Mouse (Mus musculus) heart, postnatal 0 days (tissue): ENCODE measurements around the gene Gnat1. TPM values are rescaled to one million over a fixed set of nuclear protein-coding genes. Genes with fewer than 3 reads are reported as not detected.

Experiments
- ATAC-seq: fragments of 200-750 bp; cut with Nextera tagmentation; 2 replicates; pipeline ENCODE4 v1.8.0; 2017; ENCODE audit warnings: low read depth, moderate number of reproducible peaks, moderate library complexity; ENCODE audit not compliant: insufficient read depth
- DNase-seq: peaks from one replicate; pipeline ENCODE4 v3.0.0-alpha.2; 2016; ENCODE audit warnings: low spot score
- H3K27ac ChIP-seq: fragments of 300-500 bp; sonication (generic); 2 replicates; pipeline ENCODE4 v1.5.1; 2014; ENCODE audit warnings: low read depth, mild to moderate bottlenecking
- H3K27me3 ChIP-seq: fragments of 300-500 bp; sonication (generic); 2 replicates; pipeline ENCODE4 v1.6.1; 2014; ENCODE audit warnings: low read length, mixed read lengths; ENCODE audit not compliant: control insufficient read depth, insufficient read depth
- H3K36me3 ChIP-seq: fragments of 300-500 bp; sonication (generic); replicated peaks from 2 replicates; pipeline ENCODE4 v1.6.1; 2014; ENCODE audit warnings: low read length, mixed read lengths; ENCODE audit not compliant: control insufficient read depth, insufficient read depth
- H3K4me1 ChIP-seq: fragments of 300-500 bp; sonication (generic); 2 replicates; pipeline ENCODE4 v1.6.1; 2014; ENCODE audit warnings: antibody characterized with exemption; ENCODE audit not compliant: control insufficient read depth, insufficient read depth
- H3K4me2 ChIP-seq: fragments of 300-500 bp; sonication (generic); 2 replicates; pipeline ENCODE4 v1.6.1; 2014; ENCODE audit warnings: low read depth, mild to moderate bottlenecking, low read length, moderate library complexity
- H3K4me3 ChIP-seq: fragments of 300-500 bp; sonication (generic); 2 replicates; pipeline ENCODE4 v1.5.1; 2014; ENCODE audit warnings: low read depth, low read length
- H3K9ac ChIP-seq: fragments of 300-500 bp; sonication (generic); replicated peaks from 2 replicates; pipeline ENCODE4 v1.6.1; 2014; ENCODE audit warnings: low read depth, low read length, mixed read lengths
- H3K9me3 ChIP-seq: fragments of 300-500 bp; sonication (generic); replicated peaks from 2 replicates; pipeline ENCODE4 v1.6.1; 2016; ENCODE audit warnings: low read length; ENCODE audit not compliant: control insufficient read depth
- CTCF ChIP-seq: IDR thresholded peaks from 2 replicates; pipeline ENCODE4 v1.5.1; 2016; ENCODE audit warnings: antibody characterized with exemption, control low read depth, low read depth
- EP300 ChIP-seq: IDR thresholded peaks from 2 replicates; pipeline ENCODE4 v1.6.1; 2016; ENCODE audit warnings: antibody characterized with exemption, low read depth
- WGBS: fragments of 180-500 bp; shearing (Covaris S2); extraction: QIAGEN DNeasy Blood & Tissue Kit; methylation state at CpG from one replicate; pipeline ENCODE4 v1.1.7; 2014; 5-methylcytosine and 5-hydroxymethylcytosine counted together
- polyA plus RNA-seq: library from polyadenylated mRNA; unstranded; fragments of >200 nt; fragmentation: Nextera tagmentation; extraction: Ambion mirVana; gene quantifications from 2 replicates; pipeline ENCODE4 v1.2.1, GENCODE M21; 2015
- total RNA-seq: library from RNA; depleted of rRNA; stranded (reverse); fragments of >200 nt; gene quantifications from 2 replicates; pipeline ENCODE4 v1.2.3, GENCODE M21; 2014; ENCODE audit warnings: low replicate concordance

Gene Gnat1
- total and polyA plus RNA-seq, 2 experiments from 2014 or later, result 0.25 TPM; not detected in 1

DNA sequence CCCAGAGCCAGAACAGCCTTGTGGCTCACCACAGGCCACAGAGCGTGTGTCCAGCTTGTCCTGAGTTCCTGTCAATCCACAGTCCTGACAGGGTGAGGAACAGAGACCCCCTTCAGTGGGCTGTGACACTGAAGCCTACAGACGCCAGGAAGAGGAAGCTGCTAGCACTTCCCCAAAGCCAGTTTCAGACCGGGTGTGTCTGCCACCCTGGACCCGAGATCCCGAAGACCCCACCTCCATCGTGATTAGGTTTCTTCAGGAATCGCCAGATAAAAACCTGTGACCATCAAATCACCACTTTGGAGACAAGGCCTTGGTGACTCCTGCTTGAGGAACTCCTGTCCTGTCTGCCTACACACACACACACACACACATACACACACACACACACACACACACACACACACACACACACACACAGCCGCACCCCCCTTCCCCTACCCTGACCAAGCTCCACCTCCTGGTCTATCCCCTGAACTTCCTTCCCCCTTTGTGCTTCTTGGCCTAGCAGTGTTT is 39.2 kb downstream of the Gnat1 start:
- H3K4me3 ChIP-seq, result no peak overlapping the region
- H3K4me1 ChIP-seq, result no peaks in the 10 kb centered on the region
- no peak overlapping the region for H3K4me2 ChIP-seq
- DNase-seq (no peak), ATAC-seq (no peak)
- H3K27ac ChIP-seq, result 0 out of 2 replicates have a peak overlapping the region, but pooled peaks have one; percentile 28
- H3K36me3 ChIP-seq, result no peaks in the 10 kb centered on the region
- TF ChIP-seq EP300, result no peak
- TF ChIP-seq CTCF, result no peak
- 31% methylated on average over 8 of the region's 8 CpGs for WGBS
- no peaks in the 10 kb centered on the region for H3K27me3 ChIP-seq
- 0 out of 2 replicates have a peak overlapping the region, but pooled peaks have one; percentile 4 for H3K9ac ChIP-seq
- H3K9me3 ChIP-seq, result no peaks in the 10 kb centered on the region

DNA sequence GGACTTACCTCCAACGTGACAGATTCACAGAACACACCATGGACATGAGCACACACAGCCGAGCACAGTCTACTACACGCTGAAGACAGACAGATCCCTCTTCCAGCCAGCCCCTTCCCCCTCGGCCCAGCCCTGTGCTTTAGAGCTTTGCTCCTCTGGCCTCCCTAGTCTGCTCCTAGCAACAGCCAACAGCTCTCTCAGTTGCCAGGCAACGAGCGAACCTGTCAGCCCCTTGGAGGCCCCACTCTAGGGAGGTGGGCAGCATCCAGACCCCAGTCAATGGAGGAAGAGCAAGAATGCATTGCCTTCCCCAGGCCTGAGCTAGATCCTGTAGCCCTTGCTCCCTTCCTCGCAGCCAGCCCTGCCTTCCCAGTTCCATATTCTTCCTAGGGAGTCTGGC is 42.4 kb downstream of the Gnat1 start:
- Histone ChIP-seq H3K9me3 (no peaks in the 10 kb centered on the region), H3K27ac (no peak overlapping the region), H3K9ac (no peak overlapping the region), H3K36me3 (0 out of 2 replicates have a peak, but pooled peaks cover 4% of the 10 kb centered on the region), H3K4me2 (no peak overlapping the region), H3K4me3 (no peak overlapping the region), H3K4me1 (peaks cover 8% of the 10 kb centered on the region; the same call in 1 of the 2 replicates), H3K27me3 (no peaks in the 10 kb centered on the region)
- WGBS, result 45% methylated on average over 7 of the region's 7 CpGs
- TF ChIP-seq CTCF, result no peak
- no peak for TF ChIP-seq EP300
- ATAC-seq (no peak), DNase-seq (no peak)

DNA sequence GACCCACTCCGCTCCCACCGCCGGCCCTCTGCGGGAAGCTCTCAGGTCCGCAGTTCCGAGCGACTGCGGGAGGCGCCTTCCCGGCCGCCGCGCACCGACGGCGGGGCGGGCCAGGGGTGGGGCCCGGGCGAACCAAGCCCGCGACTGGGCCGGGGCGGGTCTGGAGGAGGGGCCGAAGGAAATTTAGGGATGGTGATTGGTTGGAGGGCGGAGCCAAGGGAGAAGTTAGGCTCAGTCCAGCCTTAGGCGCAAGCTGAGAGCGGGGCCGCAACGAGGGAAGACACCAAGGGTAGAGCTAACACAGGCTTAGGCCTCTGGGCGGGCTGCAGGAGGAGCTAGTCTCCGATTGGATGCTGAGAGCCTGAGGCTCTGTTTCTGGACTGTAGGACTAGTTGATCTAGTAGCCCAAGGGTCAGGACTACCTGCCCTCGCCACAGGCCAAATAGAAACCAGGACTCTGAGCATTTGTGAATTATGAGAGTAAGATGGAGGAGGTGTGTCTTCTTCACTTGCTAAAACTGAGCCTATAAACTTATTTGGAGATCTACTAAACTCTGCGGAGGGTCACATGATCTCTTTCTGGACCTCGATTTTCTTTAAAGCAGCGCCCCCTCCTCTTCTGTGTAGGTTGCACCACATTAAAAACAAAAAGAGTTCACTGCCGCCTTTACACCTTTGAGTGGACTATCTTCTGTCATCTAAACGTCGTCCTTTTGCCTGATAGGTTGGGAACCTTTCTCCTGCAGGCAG is 44.1 kb downstream of the Gnat1 start, which contains the start of gene Gnai2:
Gene Gnai2 (minus strand): TSS at position 89 of the 750 bp plus-strand sequence.
- Histone ChIP-seq H3K4me3 (peak within 1 kb of the TSS; percentile 85), H3K4me1 (peaks cover 19% of the 10 kb centered on the region), H3K4me2 (peak within 1 kb of the TSS; percentile 80), H3K27me3 (no peaks in the 10 kb centered on the region), H3K27ac (peak within 1 kb of the TSS; percentile 94), H3K9ac (peak within 1 kb of the TSS; percentile 89), H3K9me3 (no peaks in the 10 kb centered on the region), H3K36me3 (0 out of 2 replicates have a peak, but pooled peaks cover 6% of the 10 kb centered on the region)
- WGBS, result 4% methylated on average over 38 of the region's 38 CpGs
- no peak for TF ChIP-seq CTCF
- no peak for TF ChIP-seq EP300
- DNase-seq (peak; percentile 99), ATAC-seq (peak; percentile 93)

DNA sequence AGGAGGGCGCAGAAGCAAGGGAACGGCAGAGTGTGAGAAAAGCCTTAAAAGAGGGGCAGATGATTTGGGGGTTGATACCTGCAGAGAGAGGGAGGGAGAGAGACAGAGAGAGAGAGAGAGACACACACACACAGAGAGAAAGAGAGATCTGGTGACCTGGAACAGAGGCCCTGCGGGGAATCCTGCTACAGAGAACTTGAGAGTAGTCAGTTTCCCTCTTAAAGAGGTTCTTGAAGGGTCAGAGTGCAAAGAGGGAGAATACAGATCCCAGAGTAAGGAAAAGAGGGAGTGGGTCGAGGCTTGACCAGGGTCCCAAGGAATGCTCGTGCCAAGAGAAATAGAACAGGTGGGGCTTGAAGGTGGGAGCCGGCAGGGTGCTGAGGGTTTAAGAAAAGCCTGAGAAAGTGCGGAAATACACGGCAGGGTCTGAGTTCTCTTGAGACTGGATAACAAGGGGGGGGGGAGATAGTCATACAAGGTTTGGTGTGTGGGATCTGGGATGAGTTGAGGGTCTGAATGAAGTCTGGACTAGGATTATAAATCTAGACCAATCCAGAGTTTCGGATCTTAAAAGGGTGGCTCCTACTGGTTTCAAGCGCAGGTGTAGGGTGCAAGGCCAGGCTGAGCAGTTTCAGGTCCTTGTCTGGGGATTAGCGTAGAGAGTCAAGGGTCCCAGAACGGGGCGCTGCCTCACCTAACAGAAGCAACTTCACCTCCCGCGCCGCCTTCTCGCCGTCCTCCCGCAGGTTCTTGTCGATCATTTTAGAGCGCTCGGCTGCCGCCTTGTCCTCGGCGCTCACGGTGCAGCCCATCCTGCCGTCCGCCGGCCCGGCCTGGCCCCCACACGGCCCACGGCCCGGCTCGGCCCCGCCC is 44.9 kb downstream of the Gnat1 start:
- Histone ChIP-seq H3K27me3 (no peaks in the 10 kb centered on the region), H3K36me3 (0 out of 2 replicates have a peak, but pooled peaks cover 6% of the 10 kb centered on the region), H3K9me3 (no peaks in the 10 kb centered on the region), H3K4me3 (peak overlapping the region; percentile 85), H3K27ac (peak overlapping the region; percentile 94), H3K4me1 (peaks cover 27% of the 10 kb centered on the region), H3K4me2 (peak overlapping the region; percentile 80), H3K9ac (peak overlapping the region; percentile 89)
- DNase-seq (no peak), ATAC-seq (no peak)
- under 1% methylated on average over 35 of the region's 35 CpGs for WGBS
- TF ChIP-seq EP300 (no peak), CTCF (no peak)
